Mouse (Mus musculus) MEL (cell line): ENCODE measurements around the gene Gria4.

ENCODE experiments used
- GATA1 ChIP-seq: IDR thresholded peaks from 2 replicates; pipeline ENCODE4 v1.6.1; 2011; ENCODE audit warnings: low read depth, low read length, improper control_type of control experiment
- KAT2A ChIP-seq: conservative IDR thresholded peaks from 2 replicates; pipeline ENCODE4 v1.6.1; 2012; ENCODE audit warnings: low read depth, low read length, improper control_type of control experiment, inconsistent platforms
- ZNF384 ChIP-seq: IDR thresholded peaks from 2 replicates; pipeline ENCODE4 v1.6.1; 2012; ENCODE audit warnings: low read depth, mild to moderate bottlenecking, inconsistent platforms, low read length, improper control_type of control experiment

DNA sequence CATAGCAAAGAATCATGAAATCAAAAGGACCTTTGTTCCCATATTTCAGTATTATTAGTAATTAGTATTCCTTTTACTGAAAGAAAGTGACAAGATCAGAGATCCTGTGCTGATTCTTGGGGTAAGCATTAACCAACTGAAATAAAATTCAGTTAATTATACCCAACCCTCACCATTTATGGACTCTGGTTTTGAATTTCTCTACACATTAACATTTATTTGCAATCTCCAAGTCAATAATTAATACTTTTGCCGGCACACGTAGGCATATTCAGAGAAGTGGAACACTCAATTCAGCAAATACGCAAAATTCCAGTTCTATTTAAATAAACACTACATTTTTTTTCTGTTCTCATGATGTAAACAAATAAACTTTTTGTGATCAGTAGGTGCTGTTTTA is 289.9 kb downstream of the Gria4 start:
- TF ChIP-seq KAT2A (no peak), ZNF384 (no peak), GATA1 (no peak)
